Mouse (Mus musculus): ENCODE results near the gene Mga.

The Mga gene

DNA sequence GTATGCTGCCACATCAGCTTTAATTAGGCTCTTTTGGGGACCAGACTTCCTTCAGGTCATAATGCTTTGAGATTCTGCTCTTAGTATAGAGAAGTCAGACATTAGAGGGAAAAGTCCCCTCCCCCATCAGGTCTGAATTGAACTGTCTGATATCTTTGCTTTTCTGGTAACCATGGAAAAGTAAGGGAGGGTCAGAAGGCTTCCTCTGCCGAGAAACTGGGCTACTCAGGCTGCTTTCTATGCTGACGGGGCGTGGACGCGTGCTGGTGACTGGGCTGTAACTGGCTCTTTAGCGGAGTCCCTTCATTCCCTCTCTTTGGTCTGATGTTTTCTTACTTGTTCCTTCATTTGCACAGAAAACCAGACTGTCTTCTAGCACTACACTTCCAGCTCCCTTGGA, 89.3 kb downstream of the Mga start:
- in situ Hi-C loops (cut with MboI, MseI): no loop called here

DNA sequence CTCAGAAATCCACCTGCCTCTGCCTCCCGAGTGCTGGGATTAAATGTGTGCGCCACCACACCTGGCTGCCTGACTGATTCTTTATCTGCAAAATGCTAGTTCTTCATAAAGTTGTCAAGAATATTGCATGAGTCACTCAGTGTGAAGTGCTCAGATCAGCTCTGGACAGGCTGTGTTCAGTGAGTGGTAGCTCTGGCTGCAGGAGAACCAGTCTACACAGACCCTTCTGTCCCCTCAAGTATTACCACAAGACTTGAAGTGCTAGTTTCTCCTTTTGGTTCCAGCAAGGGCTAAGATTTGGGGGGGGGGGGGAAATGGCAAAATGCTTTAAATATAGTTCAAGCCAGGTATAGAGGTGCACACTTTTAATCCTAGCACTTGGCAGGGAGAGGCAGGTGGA, 90.4 kb downstream of the Mga start:
- in situ Hi-C loops (cut with MboI, MseI): no loop called here

DNA sequence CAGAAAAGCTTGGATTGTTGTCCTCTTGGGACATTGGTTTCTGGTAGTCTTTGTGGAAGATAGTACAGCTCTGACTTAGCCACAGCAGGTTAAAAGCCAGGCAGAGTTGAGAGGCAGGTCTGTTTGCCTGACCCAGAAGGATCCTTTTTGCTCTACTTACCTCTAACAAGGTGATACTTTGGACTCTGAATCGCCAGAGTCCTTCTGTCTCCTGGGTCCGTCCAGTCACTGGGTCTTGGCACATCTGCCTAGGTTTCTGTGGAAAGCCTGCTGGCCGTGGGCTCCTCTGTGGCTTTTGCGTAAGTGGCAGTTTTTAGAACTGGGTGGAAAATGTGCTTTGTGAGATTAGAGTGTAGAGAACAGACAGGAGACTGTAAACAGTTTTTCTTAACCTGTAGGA, 91.9 kb downstream of the Mga start:
- in situ Hi-C loops (cut with MboI, MseI): no loop called here

DNA sequence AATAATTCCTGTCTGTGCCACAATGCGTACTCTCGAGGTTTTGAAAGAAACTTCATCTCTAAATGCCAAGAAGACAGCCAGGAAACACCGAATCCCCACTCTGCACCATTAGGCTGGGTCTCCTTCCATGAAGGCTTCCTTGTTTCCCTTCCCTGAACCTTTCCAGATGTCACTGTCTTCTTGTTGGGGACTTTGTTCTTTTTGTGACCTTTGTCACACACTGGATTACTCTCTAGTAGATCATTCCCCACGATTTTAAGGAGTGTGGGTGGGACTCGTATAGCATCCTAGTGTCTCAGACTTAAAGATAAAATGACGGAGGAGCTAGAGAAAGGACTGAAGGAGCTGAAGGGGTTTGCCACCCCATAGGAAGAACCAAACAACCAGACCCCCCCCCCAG, 93.9 kb downstream of the Mga start:
- in situ Hi-C loops (cut with MboI, MseI): no loop called here

DNA sequence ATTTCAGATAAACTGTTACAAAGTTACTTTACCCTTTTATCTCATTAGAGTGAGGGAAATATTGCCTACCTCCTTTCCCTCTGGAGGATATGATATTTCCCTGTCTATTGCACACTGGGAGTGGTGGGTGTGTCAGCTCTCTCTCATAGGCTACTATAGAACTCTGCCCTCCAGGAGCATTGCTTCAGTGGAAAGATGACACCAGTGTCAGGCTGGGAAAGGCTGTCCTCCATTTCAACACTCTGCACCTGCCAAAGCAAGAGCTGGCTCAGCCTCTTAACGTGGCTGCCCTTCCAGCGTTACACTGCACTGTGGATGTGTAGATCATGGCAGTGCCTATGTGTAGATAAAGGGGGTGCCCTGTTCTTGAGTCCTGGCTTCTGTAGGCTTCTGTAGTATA, 95.3 kb downstream of the Mga start:
- in situ Hi-C loops (cut with MboI, MseI): no loop called here

DNA sequence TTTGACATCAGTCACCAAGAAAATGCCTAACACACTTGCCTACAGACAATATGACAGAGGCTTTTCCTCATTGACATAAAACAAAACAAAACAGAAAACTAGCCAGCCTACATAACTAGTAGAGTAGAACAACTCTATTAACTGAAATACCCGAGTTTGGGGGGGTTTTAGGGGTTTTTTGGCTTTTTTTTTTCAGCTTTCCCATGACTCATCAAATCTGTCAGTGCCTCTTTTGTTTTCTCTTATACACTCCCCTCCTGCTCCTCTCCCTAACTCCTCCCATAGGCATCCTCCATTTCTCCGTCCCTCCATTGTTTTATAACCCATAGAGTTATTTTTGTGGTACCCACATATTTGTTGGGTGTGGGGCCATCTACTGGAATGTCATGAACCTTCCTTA, 96.5 kb downstream of the Mga start:
- in situ Hi-C loops (cut with MboI, MseI): no loop called here

DNA sequence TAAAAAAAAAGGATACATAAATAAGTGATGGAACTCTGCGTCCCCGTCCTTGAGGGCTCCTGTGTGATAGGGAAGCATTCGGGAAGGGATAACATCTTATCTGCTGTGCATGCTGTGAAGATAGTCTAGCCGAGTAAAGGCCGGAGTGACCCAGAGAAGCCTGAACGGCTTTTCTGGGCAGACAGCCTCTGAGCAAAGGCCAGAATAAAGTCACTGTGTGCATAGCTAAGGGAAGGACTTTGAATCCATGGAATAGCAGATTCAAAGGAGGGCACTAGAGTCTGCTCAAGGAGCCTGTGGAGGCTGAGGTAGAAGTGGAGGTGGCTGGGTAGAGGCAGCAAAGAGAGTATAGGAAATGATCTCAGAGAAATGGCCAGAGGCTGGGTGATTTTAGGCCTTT, 97.8 kb downstream of the Mga start:
- in situ Hi-C loops (cut with MboI, MseI): no loop called here

DNA sequence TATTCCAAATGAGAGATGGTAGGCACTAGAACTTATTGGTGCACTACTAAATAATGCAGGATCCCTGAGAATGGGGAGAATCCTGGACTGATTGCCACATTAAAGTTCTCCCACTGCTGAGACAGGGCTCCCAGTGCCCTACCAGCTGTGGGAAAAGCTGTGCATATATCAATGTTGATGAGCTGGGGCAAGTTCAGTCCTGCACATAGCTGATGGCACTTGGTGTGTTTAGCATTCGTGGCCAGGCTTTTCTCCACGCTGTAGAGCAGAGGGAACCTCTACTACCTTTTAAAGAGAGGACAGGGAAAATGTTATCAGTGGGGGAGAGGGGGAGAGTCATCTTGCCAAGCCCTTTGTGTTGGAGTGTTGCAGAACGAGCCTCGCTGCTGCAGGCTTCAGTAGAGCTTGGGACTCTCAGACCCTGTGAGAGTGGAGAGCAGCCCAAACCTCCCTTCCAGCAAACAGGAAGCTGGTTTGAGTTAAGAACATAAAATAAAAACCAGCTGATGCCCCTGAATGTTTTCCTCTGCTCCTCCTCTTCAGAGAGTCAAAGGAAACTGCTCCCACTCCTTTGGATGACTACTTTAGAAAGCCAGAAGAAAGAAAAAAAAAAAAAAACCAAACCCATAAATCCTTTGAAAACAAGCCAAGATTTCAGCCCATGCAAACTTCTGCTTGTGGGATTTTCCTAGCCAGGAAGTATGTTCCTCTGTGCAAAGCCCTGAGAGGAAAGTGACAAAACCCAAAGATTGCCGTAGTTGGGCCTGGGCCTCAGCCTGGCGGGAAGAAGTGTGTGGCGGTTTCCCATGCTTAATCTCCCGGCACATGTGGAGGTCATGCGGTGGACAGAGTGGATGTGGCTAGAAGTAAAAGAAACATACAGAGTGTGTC, 98.6 kb downstream of the Mga start:
- in situ Hi-C loops (cut with MboI, MseI): no loop called here

DNA sequence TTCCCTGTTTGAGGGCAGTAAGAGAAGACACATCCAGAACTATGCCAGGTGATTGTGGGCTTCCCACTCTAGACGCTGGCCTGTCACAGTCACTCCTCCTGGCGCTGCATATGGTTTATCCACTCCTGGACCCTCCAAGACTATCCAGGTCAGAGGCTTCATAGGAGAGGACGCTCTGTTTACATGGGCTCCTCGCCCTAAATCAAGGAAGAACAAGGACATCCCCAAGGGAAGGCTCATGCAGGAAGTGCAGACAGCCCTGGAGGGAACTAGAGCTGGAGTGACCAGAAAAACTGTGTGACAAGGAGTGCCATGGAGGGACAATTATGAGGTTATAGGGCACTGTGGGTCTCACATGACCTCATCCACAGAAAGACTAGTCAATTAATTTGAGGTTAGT, 100.3 kb downstream of the Mga start:
- in situ Hi-C loops (cut with MboI, MseI): no loop called here

DNA sequence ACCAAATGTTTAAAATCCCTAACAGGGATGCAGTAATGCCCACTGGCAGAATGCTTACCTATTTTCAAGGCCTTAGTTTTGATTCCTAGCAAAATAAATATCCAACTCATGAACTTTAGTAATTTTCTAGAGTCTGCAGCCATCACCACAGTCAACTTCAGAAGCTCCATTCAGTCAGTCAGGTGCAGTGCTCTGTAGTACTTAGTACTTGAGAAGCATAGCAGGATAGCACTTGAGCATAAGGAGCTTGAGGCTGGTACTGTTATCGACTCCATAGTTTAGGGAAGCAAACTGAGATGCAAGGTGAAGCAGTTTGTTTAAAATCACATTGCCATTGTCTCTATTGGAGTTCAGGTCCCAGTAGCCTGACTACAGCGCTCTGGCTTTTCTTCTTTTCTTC, 102.7 kb downstream of the Mga start:
- in situ Hi-C loops (cut with MboI, MseI): no loop called here

DNA sequence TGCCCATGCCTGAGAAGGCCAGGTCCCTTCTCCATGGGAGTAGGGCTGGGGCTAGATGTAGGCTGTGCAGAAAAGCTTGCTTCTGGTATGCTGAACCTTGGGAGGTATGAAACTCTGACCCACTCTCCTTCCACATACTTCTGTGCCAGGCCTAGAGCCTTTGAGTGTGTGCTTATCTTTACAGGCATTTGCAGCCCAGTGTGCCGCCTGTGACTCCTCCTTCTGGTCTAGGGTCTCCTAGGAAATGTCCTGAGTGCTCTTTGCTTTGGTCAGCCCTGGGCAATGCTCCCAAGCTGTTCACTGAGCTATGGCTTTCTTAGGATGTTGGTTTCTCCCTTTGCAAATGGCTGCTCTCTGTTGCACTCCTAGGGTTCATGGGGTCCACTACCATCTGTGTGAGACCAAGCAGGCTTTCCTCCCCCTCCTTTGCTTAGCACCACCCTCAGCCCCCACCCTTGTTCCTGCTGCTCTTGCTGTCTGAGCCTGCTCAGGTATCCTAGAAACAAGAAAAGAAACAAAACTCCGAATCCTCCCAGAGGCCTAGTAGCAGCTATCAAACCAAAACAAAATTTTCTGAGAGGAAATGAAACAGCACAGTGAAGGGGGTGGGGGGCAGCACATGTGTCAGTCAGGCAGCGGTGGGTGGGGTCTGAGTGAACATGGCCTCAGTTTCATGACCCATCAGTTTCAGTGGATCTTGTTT, 104.0 kb downstream of the Mga start:
- in situ Hi-C loops (cut with MboI, MseI): no loop called here

DNA sequence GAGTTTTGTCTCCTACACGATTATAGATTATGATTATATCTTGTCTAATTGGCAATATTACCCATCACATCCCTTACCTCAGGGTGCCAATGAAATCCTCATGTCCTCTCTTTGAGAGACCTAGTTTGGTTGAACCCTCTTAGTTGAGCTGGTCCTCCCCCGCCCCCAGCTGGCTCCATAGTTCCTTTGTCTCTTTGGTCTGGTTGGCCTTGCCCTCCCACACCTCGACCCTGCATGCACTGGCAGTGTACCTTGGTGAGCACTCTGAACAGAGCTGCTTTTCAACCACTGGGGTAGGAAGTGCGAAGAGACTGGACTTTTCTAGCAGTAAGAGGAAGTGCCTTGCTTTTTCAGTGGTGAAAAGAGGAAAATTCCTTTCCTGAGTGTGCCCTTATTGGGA, 104.9 kb downstream of the Mga start:
- in situ Hi-C loops (cut with MboI, MseI): no loop called here

DNA sequence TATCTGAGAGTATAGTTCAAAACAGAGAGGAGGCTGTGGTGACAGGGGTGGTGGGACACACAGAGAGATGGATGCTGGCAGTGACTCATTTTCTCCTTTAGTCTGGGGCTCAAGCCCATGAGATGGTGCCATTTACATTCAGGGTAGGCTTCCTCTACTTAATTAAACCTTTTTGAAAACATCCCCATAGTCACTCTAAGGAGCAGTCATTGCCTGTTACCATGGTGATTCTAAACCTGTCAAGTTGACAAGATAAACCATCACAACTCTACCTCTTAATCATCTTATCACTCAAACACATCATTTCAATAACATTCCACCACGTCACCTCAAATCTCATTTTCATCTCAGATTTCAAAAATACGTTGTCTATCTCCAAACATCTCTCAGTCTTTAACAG, 106.9 kb downstream of the Mga start:
- in situ Hi-C loops (cut with MboI, MseI): no loop called here

DNA sequence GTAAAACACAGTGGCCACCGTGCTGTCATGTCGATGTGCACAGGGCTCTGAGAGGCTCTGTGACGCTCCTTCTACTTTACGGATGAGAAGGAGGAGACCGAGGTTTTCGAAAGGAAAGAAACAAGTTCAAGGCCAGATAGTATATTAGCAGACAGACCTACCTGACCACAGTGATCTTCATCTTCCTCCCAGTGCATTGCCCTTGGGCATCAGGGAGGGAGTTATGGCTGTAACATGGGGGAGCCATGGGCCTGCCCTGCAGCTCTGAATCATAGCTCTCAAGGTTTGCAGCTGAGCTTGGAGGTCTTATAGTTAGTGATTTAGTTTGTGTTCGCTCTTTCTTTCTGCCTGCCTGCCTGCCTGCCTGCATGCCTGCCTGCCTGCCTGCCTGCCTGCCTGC, 109.7 kb downstream of the Mga start:
- in situ Hi-C loops (cut with MboI, MseI): no loop called here

DNA sequence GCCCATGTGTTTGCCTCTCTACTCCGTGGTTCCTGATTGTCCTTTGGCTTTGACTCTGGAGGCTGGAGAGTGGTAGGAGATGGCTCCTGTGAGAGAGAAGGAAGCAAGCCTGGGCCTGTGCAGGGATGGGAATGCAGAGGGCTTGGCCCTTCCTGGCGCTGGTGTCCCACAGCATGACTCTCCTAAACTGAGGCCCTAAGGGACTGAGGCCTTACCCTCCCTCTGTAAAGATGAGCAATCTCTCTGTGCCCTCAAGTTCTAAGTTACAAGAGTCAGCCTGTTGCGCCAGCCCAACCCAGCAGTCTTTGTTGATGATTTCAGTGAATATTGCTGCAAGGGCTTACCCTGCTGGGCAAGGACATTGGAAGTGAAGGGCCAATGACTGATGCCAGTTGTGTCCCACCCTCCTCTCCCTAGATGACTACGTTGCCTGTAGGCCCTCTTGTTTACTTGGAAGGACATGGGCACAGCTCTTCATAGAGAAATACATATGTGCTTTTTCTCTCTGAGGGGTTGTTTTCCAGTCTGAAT, 110.7 kb downstream of the Mga start:
- in situ Hi-C loops (cut with MboI, MseI): no loop called here

DNA sequence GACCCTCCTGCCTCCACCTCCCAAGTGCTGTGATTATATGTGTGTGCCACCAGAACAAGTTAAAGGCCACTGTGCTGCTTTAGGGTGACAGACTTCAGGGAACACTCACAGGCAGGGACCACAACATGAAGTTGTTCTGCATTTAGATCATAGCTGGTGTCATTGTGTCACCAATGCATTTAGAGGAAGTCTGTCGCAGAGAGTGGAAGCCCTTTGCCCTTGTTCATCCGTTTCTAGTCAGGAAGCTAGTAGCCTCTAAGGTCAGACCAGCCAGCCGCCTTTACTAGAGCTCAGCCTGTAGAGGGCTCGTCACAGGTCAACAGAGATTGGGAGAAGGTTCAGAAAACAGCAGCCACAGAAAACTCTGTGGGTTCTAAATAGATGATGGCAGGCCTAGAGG, 111.6 kb downstream of the Mga start:
- in situ Hi-C loops (cut with MboI, MseI): no loop called here

DNA sequence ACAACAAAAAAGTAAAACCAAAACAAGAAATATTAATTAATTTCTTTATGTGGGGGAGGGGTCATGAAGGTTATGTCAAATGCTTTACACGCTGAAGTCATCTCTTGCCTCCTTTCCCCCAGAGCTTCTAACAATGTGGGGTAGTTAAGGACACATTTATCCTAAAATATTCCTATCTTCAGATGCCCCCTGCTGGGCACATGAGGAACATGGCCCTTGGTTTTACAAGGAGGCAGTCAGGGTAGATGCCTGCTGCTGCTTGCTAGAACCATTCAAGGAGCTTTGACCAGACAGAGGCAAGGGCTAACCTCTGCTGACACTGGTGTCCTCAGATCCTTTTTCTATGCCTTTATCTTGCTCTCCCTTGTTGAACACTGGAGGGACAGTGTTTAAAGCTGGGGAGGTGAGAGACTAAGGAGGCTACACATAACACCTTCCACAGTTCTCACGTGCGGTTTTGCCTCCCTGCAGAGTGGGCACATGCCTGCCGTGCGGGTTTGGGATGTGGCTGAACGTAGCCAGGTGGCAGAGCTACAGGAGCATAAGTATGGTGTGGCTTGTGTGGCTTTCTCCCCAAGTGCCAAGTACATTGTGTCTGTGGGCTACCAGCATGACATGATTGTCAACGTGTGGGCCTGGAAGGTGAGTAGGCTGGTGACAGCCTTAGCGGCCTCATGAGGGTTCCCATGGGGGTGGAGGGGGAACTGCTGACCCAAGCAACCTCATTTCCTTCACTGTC, 114.6 kb downstream of the Mga start:
- in situ Hi-C loops (cut with MboI, MseI): no loop called here

DNA sequence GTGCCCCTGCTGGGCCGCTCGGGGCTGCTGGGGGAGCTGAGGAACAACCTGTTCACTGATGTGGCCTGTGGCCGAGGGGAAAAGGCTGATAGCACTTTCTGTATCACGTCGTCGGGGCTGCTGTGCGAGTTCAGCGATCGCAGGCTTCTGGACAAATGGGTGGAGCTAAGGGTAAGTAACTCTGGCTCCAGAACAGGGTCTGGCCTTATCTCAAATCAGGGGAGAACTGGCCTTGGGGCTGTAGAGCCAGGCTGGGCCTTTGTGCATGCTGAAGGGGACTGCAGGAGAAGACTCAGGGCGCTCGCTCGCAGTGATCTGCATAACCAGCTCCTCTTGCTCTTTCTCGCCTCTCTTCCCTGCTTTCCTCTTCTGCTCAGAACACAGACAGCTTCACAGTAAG, 115.9 kb downstream of the Mga start:
- in situ Hi-C loops (cut with MboI, MseI): no loop called here

DNA sequence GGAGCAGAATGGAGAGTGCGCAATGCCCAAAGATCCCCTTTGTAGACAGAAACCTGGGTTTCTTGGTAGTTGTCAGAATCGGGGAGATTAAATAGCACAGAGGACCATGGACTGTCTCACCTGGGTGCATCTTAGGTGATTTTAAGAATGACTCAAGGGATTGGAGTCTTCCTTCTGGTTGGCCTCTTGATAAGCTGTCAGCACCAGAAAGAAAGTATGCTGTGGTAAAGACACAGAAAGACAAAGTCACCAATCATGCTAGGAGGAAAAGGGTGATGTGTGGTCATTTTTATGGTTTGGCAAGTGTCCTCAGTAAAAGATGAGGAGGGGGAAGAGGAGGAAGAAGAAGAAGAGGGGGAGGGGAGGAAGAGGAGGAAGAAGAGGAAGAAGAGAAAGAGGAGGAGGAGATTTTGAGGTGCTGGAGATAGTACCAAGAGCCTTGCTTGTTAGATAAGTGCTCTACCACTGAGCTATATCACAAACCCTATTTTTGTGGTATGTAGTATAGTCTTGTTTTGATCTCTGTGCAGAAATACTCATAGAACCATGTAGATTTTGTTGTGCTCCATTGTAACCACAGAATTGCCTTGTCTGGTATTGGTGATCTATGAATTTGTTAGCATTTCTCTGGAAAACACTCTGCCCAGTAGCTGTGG, 116.9 kb downstream of the Mga start:
- in situ Hi-C loops (cut with MboI, MseI): no loop called here

DNA sequence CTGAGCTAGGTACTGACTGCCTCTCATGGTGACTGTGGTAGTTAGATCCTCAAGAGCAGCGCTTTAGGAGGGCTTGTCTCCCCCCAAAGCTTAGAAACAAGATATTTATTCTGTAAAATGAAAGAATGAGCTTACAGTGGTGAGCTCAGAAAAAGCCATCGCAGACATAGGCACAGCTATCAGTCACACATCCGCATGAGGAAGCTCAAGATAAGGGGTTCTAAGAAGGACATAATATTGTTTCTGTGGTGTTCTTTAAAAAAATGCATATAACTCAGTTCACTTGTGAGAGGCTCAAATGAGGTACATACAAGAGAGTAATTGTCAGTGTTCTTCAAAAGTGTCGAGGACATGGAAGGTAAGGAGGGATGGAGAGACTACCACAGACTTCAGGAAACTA, 118.9 kb downstream of the Mga start:
- in situ Hi-C loops (cut with MboI, MseI): loop anchor here (5.0 kb wide), 2 partner anchors 39 to 44 kb away; partner anchors contain the start of gene Mapkbp1 (in 1 of the 2)

DNA sequence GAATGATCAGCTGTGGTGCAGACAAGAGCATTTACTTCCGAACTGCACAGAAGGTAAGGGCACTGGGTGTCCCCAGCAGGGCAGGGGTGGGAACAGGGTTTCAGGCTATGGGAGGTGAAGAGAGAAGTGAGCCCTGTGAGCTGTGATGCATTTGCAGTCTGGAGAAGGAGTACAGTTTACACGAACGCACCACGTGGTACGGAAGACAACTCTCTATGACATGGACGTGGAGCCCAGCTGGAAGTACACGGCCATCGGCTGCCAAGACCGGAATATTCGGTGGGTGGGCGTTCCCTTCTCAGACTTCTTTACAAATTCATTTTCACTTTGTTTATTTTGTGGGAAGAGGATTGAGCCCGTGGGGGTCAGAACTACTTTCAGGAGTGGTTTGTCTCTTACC, 120.6 kb downstream of the Mga start:
- in situ Hi-C loops (cut with MboI, MseI): loop anchor here (5.0 kb wide), 2 partner anchors 40 to 45 kb away; partner anchors contain the start of gene Mapkbp1 (in 1 of the 2)

Data from T-helper 17 cell (primary cell).